Mouse (Mus musculus) cerebellum, adult 9-11 months (tissue): Measurements from ENCODE around the gene Rpl37.
"Not testable (repeated sequence)": the region's sequence is repeated elsewhere in the genome, so short reads cannot be mapped to it uniquely, and the experiment has no call there.

Experiments used
- DNase-seq: peaks from one replicate; pipeline ENCODE4 v3.0.0; 2022

Rpl37 gene

DNA sequence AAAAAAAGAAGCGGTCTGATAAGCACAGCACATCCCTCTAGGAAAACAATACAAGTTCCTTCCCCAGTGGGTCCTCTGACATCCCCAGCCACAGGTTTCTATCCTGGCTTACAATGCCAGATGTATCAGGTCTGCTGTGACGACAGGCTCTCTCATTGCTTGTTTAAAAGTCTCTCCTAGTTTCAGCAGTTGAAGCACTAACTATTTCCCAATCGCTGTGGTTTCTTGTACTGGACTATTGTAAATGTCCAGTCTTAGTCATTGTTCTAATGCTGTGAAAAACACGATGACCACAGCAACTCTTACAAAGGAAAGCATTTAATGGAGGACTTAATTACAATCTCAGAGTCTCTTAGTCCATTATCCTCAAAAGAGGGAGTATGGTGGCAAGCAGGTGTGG, 10.0 kb downstream of the Rpl37 start:
- DNase-seq, result no peak

GRCm38 (mm10) chr15:5127487-5127886, 11.0 kb downstream of the Rpl37 start:
- DNase-seq, result no peak

DNA sequence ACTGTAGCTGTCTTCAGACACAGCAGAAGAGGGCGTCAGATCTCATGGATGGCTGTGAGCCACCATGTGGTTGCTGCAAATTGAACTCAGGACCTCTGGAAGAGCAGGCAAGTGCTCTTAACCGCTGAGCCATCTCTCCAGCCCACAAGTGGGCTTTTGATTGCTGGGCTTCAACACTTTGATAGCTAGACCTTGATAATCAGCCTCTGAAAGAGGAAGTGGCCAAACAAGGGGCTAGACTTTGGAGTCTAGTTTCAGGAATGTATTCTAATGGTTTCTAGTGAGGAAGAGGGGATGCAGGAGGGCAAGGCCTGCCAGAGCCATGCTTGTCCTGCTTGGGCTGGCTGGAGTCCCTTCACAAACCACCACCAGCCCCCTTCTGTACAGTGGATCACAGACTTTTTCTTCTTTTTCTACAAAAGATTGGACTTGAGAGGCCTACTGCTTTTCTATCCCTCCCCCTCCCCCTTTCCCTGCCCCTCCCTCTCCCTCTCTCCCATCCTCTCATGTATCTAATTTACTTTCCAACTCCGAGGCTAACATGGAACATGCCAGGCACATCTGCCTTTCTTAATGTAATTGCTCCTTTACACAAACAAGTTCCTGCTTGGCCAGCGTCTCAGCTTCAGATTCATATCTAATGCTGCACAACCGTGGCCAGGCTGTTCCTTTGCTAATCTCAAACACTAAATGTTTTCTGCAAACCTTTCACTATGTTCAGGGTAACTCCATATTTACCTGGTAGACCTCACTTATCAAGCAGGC, 11.9 kb downstream of the Rpl37 start:
- DNase-seq, result no peak

DNA sequence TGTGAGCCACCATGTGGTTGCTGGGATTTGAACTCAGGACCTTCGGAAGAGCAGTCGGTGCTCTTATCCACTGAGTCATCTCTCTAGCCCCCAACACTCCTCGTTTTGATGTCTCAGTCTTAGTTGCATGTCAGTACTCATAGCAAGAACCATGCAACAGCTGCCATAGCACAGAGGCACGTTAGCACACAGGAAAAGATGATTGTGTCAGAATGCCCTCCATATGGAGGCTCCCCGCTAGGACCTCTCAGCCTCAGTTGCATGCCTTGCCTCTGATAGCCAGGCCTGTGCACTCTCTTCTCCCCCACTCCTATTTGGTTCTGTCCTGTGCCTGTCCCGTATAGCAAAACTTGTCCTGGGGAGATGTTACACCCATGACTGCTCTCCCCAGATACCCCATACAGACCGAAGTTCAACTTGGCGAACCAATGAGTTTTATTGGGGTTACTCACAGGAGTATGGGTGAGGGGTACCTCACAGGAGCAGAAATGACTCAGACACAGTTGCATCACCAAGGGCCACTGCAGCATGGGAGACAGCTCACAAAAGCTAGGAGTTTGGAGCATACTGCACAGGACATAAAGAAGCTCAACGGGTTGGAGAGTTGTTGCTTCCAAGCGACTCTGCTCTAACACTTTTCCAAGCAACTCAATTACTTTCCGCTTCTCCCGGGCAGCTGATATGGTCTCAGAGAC, 12.8 kb downstream of the Rpl37 start:
- no peak for DNase-seq

DNA sequence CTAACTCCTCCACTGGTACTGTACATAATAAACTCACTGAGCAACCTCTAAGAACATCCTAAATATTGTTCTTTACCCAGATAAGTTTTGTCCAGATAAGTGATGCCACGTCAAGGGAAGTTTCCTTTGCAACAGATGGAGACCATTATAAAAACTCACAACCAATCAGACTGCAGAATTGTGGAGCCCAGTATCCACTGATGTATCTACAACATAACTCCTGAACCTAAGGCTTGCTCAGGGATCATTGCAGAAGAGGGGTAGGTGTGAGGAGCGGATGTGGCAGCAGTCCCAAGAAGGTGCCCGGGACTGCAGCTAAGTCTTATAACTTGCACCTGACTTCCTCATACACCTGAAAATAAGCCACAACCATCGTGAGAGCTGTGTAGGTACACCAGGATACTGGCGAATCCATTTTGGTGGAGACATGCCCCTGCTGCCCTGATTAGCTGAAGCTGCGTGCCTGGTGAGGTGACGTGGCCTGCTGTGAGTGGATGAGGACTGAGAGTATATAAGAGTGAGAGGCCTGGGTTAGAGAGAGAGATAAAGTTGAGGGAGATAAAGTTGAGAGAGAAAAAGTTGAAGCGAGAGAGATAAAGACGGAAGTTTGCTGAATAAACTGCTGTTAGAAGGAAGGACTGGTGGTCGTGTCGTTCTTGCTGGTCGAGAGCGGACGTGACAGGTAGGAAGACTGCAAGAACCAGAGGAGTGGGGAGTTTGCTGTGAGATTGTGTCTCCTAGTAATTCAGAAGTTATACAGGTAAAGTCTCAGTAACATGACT, 14.6 kb downstream of the Rpl37 start:
- not testable (repeated sequence) for DNase-seq

GRCm38 (mm10) chr15:5133301-5133700, 16.9 kb downstream of the Rpl37 start:
- DNase-seq, result no peak

DNA sequence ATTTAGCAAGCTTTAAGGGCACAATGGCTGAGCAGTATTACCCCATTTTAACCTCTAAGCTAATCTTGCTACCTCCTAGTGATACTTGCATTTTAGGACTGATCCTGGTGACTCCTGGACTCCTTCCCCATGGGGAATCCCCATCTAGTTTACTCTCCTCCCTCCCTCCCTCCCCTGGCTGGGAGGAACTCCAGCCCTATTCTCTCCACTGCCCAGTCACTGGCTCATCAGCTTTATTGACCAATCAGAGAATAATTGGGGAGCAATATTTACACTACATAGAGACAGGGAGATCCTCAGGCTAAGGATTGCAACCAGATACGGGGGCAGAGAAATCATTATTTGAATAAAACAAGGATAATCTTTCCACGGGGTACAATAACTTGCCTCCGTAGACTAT, 17.7 kb downstream of the Rpl37 start:
- DNase-seq, result no peak

- no peak for DNase-seq
These were observed 18.6 kb downstream of the Rpl37 start for GRCm38 (mm10) chr15:5134945-5135483.

- DNase-seq, result no peak
These were observed 21.8 kb downstream of the Rpl37 start for GRCm38 (mm10) chr15:5138021-5138856.

GRCm38 (mm10) chr15:5139366-5139765, 22.9 kb downstream of the Rpl37 start:
- DNase-seq, result no peak

DNA sequence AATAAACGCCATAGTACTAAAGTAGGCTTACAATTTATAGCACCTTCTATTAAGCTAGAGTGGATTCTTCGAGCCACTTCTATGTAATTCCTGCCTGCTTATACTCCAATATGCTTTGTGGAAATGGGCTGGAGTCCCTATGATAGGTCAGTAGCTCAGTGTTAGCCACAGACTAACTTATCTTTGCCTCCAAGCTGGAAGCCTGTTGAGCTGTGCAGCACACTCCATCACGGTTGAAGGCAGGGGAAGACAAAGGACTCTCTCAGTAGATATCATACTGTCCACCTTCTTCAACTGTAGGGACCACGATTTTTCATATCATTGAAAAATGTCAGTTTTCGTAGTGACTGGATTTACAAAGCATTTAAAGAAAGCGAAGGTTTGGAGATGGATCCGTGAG, 23.4 kb downstream of the Rpl37 start:
- DNase-seq, result no peak

GRCm38 (mm10) chr15:5140357-5140756, 23.9 kb downstream of the Rpl37 start:
- no peak for DNase-seq

- no peak for DNase-seq
These were observed 25.6 kb downstream of the Rpl37 start for GRCm38 (mm10) chr15:5142047-5142446.

DNA sequence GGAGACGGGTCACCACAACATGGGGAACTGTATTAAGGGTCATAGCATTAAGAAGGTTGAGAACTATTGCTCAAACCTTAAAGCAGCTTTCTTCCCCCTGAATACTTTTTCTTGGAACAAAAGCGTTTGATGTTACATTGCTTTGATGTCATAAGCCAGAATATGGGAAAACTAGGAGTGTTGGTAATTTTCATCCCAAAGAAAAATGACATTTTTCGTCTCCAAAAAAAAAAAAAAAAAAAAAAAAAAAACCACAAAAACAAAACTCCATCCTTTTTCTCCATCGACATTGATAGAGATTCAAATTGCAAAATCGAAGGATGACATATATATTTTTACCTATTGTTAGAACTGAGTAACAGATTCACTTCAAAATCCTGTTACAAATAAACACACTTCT, 26.3 kb downstream of the Rpl37 start:
- no peak for DNase-seq

DNA sequence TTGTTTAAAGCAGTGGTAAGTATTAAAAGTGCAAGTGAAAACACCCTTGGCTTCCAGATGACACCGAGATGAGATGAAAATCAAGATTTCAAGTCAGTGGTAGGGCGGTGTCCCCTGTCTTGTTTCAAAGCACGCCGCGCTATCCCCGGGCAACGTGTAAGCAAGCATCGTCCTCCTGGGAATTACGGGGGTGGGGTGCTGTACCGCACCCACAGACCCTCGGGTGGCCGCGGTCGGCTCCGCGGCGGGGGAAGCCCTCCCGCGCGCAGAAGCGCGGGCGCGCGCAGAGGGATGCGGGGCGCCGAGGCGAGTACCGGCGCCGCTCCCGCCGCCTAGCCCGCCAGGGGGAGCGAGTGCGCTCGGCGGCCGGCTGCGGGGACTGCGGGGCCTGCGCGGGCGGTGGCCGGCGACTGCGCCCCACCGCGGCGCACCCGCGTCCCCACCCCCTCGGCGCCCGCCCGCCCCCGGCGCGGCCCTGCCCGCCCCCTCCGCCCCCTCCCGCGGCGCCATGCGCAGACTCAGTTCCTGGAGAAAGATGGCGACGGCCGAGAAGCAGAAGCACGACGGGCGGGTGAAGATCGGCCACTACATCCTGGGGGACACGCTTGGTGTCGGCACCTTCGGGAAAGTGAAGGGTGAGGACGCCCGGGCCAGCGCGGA, 27.0 kb downstream of the Rpl37 start, which contains the start of gene Prkaa1:
Prkaa1 (plus strand) TSS at position 501 of the 660 bp plus-strand sequence.
- peak; percentile 84 for DNase-seq

GRCm38 (mm10) chr15:5144021-5144778, 27.8 kb downstream of the Rpl37 start:
- peak; percentile 78 for DNase-seq

DNA sequence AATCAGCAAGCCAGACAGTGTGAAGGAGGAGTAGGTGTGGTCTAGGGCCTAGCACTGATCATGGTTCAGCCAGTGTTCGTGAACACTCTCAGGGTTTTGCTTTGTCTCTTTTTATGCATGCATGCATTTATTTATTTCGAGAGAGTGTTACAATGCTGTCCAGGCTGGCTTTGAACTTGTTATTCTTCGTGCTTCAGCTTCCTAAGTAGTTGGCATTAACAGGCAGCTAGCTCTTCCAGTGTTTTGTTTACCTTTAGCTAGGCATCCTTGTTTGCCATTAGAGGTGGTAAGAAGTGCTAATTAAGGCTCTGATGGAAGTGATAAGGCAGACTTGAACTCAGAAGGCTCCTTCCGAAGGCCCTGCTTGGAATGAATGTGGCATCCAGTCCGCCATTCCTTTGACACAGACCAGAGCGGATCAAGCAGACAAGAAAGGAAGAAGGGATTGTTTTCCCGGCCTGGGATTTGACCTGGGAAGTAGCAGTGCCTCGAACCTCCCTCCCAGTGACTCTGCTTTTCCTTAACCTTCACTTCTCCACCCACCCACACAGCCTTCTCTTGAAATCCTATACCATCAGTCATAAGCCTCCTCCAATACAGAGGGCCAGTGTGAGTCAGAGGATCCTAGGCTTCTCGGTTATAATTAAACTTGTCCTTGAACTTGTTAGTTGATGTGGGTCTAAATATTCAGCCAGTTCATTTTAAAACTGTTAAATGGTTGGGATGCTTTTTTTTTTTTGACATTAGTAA, 28.9 kb downstream of the Rpl37 start:
- no peak for DNase-seq

DNA sequence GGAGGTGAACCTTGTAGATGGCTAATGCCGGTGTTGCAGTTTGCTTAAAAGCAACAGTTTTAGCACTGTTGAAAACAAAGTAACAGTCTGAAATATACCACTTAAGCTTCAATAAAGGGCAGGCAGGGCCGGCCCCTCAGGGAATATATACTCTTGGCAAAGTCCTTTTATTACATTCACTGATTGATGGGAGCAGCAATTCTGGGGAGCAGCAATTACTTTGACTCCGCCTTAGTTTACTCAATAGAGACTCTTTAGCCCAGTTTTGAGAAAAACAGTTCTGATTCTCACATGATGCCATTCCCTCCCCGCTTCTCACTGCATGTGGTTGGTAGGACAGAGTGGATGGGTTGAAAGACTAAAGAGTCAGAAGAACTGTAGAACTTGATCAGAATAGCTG, 32.7 kb downstream of the Rpl37 start:
- no peak for DNase-seq

- no peak for DNase-seq
These were observed 35.7 kb downstream of the Rpl37 start for GRCm38 (mm10) chr15:5152171-5152570.

- no peak for DNase-seq
These were observed 38.2 kb downstream of the Rpl37 start for GRCm38 (mm10) chr15:5154621-5155020.
